In the genomic region with DNA sequence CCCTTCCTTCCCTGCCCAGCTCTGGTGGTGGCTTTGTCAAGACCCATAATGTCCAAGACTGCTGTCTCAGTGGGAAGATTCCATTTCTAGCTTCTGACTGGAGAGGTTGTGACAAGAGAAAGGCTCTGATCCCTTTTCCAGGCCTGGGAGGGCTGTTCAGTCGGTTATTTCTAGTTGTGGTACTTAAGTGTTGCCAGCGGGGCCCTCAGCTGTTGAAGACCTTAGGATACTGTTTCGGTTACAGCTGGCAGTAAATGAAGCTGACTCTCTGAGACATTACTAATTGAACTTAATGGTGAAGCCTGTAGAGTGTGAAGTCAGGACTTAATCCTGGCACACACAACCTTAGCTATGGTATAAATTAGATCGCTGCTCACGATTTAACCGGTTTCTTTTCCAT, we compare ENCODE assay signal across 35 mouse cellular contexts. TPM values are rescaled to one million over a fixed set of nuclear protein-coding genes. Genes with fewer than 3 reads are reported as not detected.
DNase-seq lines count a peak whose midpoint lies in the region; ATAC-seq lines count a peak whose summit lies in the region.
"Had no signal": no experiment of that assay in that cellular context is flagged by ENCODE, and none has a peak within 500 bp of the region (broad histone marks: within the 10 kb centered on the region; RNA-seq: fewer than 3 reads in every experiment).

No protein-coding gene starts in this region.

- H3K4me3 ChIP-seq in heart, embryonic 10.5 days = no peak overlapping the region
- no peak overlapping the region for H3K4me3 ChIP-seq in heart, embryonic 15.5 days
- H3K4me3 ChIP-seq in hindbrain, embryonic 13.5 days = no peak overlapping the region
- H3K4me3 ChIP-seq: embryonic facial prominence, embryonic 13.5 days; erythroblast, embryonic 14.5 days; limb, embryonic 10.5 days; limb, embryonic 15.5 days; liver, embryonic 13.5 days; megakaryocyte, embryonic 14.5 days; neural tube, embryonic 15.5 days had no signal

- 73% methylated on average over 6 of the region's 6 CpGs for WGBS in heart, embryonic 10.5 days
- 68% methylated on average over 6 of the region's 6 CpGs for WGBS in heart, embryonic 15.5 days
- WGBS in hindbrain, embryonic 13.5 days = 87% methylated on average over 6 of the region's 6 CpGs

- H3K9me3 ChIP-seq in heart, embryonic 10.5 days = no peaks in the 10 kb centered on the region
- no peaks in the 10 kb centered on the region for H3K9me3 ChIP-seq in heart, embryonic 15.5 days (replicated peaks)
- no peaks in the 10 kb centered on the region for H3K9me3 ChIP-seq in hindbrain, embryonic 13.5 days
- H3K9me3 ChIP-seq: embryonic facial prominence, embryonic 13.5 days; limb, embryonic 10.5 days; limb, embryonic 15.5 days; liver, embryonic 13.5 days; megakaryocyte, embryonic 14.5 days; neural tube, embryonic 15.5 days had no signal

- H3K9ac ChIP-seq in heart, embryonic 15.5 days = no peak overlapping the region
- no peak overlapping the region for H3K9ac ChIP-seq in hindbrain, embryonic 13.5 days
- H3K9ac ChIP-seq: embryonic facial prominence, embryonic 13.5 days; limb, embryonic 15.5 days; liver, embryonic 13.5 days; neural tube, embryonic 15.5 days had no signal

- H3K27me3 ChIP-seq in heart, embryonic 10.5 days (ENCODE audit: insufficient read depth, poor library complexity, severe bottlenecking) = no peaks in the 10 kb centered on the region
- no peaks in the 10 kb centered on the region for H3K27me3 ChIP-seq in heart, embryonic 15.5 days
- no peaks in the 10 kb centered on the region for H3K27me3 ChIP-seq in hindbrain, embryonic 13.5 days
- H3K27me3 ChIP-seq: embryonic facial prominence, embryonic 13.5 days; limb, embryonic 15.5 days; liver, embryonic 13.5 days; megakaryocyte, embryonic 14.5 days; neural tube, embryonic 15.5 days had no signal

- H3K4me2 ChIP-seq in heart, embryonic 15.5 days = no peak overlapping the region
- H3K4me2 ChIP-seq in hindbrain, embryonic 13.5 days = no peak overlapping the region
- H3K4me2 ChIP-seq: embryonic facial prominence, embryonic 13.5 days; limb, embryonic 15.5 days; liver, embryonic 13.5 days; neural tube, embryonic 15.5 days had no signal

- H3K27ac ChIP-seq in heart, embryonic 10.5 days = peak overlapping the region; percentile 36
- peak overlapping the region; percentile 61 for H3K27ac ChIP-seq in heart, embryonic 15.5 days
- no peak overlapping the region for H3K27ac ChIP-seq in hindbrain, embryonic 13.5 days
- H3K27ac ChIP-seq: embryonic facial prominence, embryonic 13.5 days; limb, embryonic 10.5 days; limb, embryonic 15.5 days; liver, embryonic 13.5 days; neural tube, embryonic 15.5 days had no signal

- intact Hi-C loops in gastrocnemius, postnatal 14 days (cut with DNase I; ENCODE audit: low total_unique reads) = no loop called here

- no peak for DNase-seq in heart, embryonic 10.5 days (ENCODE audit: low spot score)
- no peak for DNase-seq in heart, adult 11 months
- DNase-seq in heart, adult 18-20 months = no peak
- peak; percentile 29 for DNase-seq in gastrocnemius, postnatal 14 days
- peak; percentile 46 for DNase-seq in gastrocnemius, postnatal 25 days
- DNase-seq: adrenal gland, postnatal 25 days; B cell, adult 2 months; cerebellum, adult 11-12 months; cerebellum, adult 9-11 months; embryo, embryonic 11 days; kidney, adult 8-10 months; kidney, postnatal 10 days; layer of hippocampus, adult 9-11 months; liver, embryonic 13.5 days; lung, adult 18-20 months; lung, postnatal 4 days; midbrain, embryonic 14.5 days; retina, postnatal 1 day; right cerebral cortex, postnatal 25 days; spleen, adult 18-20 months; thymus, postnatal 25 days had no signal

- H3K36me3 ChIP-seq in heart, embryonic 10.5 days = peaks cover 60% of the 10 kb centered on the region
- H3K36me3 ChIP-seq in heart, embryonic 15.5 days = peaks cover 37% of the 10 kb centered on the region
- H3K36me3 ChIP-seq in hindbrain, embryonic 13.5 days = peaks cover 32% of the 10 kb centered on the region
- H3K36me3 ChIP-seq: liver, embryonic 13.5 days had no signal

- ATAC-seq in heart, embryonic 15.5 days (replicated peaks; ENCODE audit: insufficient number of reproducible peaks, insufficient read depth, low FRiP score, low read depth) = no peak
- ATAC-seq in hindbrain, embryonic 13.5 days (ENCODE audit: low FRiP score) = no peak
- ATAC-seq: forebrain, embryonic 16.5 days; intestine, embryonic 16.5 days; lung, postnatal 0 days had no signal

- H3K4me1 ChIP-seq in heart, embryonic 10.5 days = peaks cover 5% of the 10 kb centered on the region; the same call in 1 of the 2 replicates
- peaks cover 13% of the 10 kb centered on the region for H3K4me1 ChIP-seq in heart, embryonic 15.5 days (replicated peaks)
- H3K4me1 ChIP-seq in hindbrain, embryonic 13.5 days (replicated peaks) = no peaks in the 10 kb centered on the region
- H3K4me1 ChIP-seq: embryonic facial prominence, embryonic 13.5 days; limb, embryonic 10.5 days; limb, embryonic 15.5 days; liver, embryonic 13.5 days had no signal

RNA-seq across cellular contexts. Expression of gene Usp28, which starts 14.1 kb away (rescaled TPM):
- polyA plus RNA-seq in heart, embryonic 10.5 days (2016; fragmentation: Nextera tagmentation; extraction: Ambion mirVana) = 86.2 and 146 TPM in 2 replicates
- 99.1 and 102 TPM in 2 replicates for polyA plus RNA-seq in heart, embryonic 15.5 days (2015; fragmentation: Nextera tagmentation; extraction: Ambion mirVana)
- total RNA-seq in heart, adult 18-20 months (2021) = 100 to 1,000 TPM; 115 to 135 TPM
- 10 to 100 TPM; 69.9 to 98.4 TPM for total RNA-seq in gastrocnemius, postnatal 14 days (2021)
- 10 to 100 TPM; 63.8 to 92.9 TPM for total RNA-seq in gastrocnemius, postnatal 25 days (2021)
- 31.5 and 33.0 TPM in 2 replicates for polyA plus RNA-seq in hindbrain, embryonic 13.5 days (2015; fragmentation: Nextera tagmentation; extraction: Ambion mirVana)

RNA-seq across cellular contexts. Expression of gene Htr3b, which starts 34.5 kb away (rescaled TPM):
- polyA plus RNA-seq in heart, embryonic 10.5 days (2016; fragmentation: Nextera tagmentation; extraction: Ambion mirVana) = not detected in 2 replicates
- 0.24 TPM in 1 of 2 replicates, not detected in the other for polyA plus RNA-seq in heart, embryonic 15.5 days (2015; fragmentation: Nextera tagmentation; extraction: Ambion mirVana)
- not detected for total RNA-seq in heart, adult 18-20 months (2021)
- total RNA-seq in gastrocnemius, postnatal 14 days (2021) = not detected
- total RNA-seq in gastrocnemius, postnatal 25 days (2021) = not detected
- polyA plus RNA-seq in hindbrain, embryonic 13.5 days (2015; fragmentation: Nextera tagmentation; extraction: Ambion mirVana) = 0.28 and 0.45 TPM in 2 replicates
- total RNA-seq: granulocyte monocyte progenitor cell, adult 5-6 weeks; left cerebral cortex, postnatal 10 days; monocyte, adult 5-6 weeks had no signal
- polyA plus RNA-seq: erythroblast, embryonic 14.5 days; forebrain, embryonic 16.5 days; limb, embryonic 10.5 days; limb, embryonic 15.5 days; liver, embryonic 13.5 days; lung, postnatal 0 days; midbrain, embryonic 14.5 days had no signal

RNA-seq across cellular contexts. Expression of gene Zw10, which starts 56.2 kb away (rescaled TPM):
- 33.4 and 37.7 TPM in 2 replicates for polyA plus RNA-seq in heart, embryonic 10.5 days (2016; fragmentation: Nextera tagmentation; extraction: Ambion mirVana)
- polyA plus RNA-seq in heart, embryonic 15.5 days (2015; fragmentation: Nextera tagmentation; extraction: Ambion mirVana) = 20.4 and 25.7 TPM in 2 replicates
- total RNA-seq in heart, adult 18-20 months (2021) = 10 to 100 TPM; 10.2 to 11.6 TPM
- 1 to 10 TPM; 6.0 to 7.1 TPM for total RNA-seq in gastrocnemius, postnatal 14 days (2021)
- 1 to 10 TPM; 8.0 to 8.3 TPM for total RNA-seq in gastrocnemius, postnatal 25 days (2021)
- polyA plus RNA-seq in hindbrain, embryonic 13.5 days (2015; fragmentation: Nextera tagmentation; extraction: Ambion mirVana) = 24.6 and 25.3 TPM in 2 replicates

Comparison
In these comparisons a context has a peak if more than half of its experiments do, and no peak if none do; other contexts are left out.
1. DNase-seq: peak in gastrocnemius, postnatal 14 days (single experiment) and gastrocnemius, postnatal 25 days (single experiment); none in heart, embryonic 10.5 days (single experiment), heart, adult 11 months (single experiment) and heart, adult 18-20 months (0 of 2).